Mouse (Mus musculus) right cerebral cortex, postnatal 4 days (tissue): ENCODE data around the gene Slc15a3.
A peak's percentile ranks its signal among the peaks of the same experiment; 100 is the strongest.

Experiments
- DNase-seq: peaks from one replicate; pipeline ENCODE4 v3.0.0-alpha.2; 2022

Gene Slc15a3

DNA sequence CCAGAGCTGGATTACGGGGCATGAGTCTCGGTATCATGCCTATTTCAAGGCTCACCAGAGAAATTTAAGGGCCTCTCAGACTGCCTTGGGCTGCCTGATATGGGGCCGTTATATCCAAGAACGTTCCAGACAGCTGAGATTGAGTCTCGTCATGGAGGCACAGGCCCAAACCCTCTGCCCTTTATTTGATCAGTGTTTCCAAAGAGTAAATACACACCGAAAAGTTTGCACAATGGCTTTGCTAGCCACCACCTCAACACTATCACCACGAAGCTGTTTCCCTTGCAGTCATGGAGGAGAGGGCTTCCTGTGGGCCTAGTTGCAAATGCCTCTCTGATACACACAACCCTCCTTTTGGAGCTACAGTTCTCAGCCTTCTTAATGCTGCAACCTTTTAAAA, 15.5 kb upstream of the Slc15a3 start:
- DNase-seq: no peak

DNA sequence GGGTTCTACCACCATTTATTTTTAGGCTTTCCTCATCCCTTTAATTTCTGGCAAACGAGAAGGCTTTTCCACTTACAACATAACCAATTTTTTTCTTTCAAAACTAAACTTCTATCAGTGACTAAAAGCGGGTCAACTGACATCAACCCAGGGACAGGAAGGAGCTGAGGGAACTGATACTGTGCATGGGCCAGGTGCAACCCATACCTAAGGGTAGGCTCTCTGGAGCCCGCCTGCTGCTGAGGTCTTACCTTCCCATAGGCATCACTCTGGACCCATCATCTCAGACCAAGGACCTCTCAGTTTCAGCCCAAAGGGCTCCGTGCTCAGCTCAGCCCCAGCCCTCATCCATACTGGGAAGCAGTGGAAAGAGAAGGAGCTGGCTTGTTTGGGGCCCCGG, 11.2 kb upstream of the Slc15a3 start:
- no peak for DNase-seq

DNA sequence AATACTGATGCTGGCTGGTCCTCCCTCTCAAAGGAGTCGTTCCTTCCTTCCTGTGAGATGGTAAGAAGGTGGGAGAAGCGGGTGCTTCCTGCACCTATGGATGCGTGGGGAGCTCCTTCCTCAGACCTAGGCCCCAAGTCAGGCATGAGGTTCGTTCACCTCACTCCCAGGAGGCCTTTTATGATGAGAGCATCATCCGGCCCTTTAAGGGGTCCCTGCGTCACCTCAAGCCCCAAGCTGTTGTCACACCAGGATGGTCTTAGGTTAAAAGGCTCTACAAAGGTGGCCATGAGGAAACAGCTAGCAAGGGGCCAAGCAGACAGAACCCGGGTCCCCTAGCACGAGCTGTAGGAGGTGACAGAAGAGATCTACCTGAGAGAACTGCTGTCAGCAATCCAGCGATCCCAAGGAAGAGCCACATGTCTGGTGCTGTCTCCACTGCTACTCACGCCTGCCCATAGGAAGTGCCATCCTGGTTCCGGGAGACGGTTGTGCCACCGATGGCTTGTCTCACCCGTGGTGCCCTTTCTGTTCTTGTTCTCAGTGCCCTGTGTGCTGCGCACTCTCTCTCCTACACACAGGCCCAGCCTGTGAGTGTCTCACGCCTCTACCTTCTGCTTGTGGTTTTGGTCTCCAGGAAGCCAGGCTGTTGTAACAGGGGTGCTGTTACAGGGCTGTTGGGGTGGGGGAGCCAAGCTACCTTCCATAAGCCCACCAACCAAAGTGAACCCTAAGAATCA, 9.9 kb upstream of the Slc15a3 start, which contains the start of gene Cd6:
Cd6 (minus strand) TSS at position 623 of the 740 bp plus-strand sequence.
- DNase-seq: no peak

DNA sequence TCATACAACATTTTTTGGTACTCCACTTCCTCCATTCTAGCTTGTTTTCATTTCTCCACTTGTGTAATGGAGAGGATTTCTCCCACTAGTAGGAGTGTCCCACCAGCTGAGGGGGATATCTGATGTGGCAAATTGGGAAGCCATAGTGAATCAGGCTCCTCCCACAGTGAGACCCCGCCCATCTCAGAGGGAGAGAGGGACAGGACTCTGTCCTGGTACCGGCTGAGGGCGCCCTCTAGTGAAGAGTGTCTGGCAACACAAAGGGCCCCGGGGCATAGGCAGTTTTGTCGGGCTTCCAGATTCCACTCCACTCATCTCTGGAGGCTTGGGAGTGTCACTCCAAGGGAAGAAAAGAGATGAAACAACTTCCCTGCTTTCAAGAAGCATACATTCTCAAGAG, 8.1 kb upstream of the Slc15a3 start:
- DNase-seq: peak; percentile 50

DNA sequence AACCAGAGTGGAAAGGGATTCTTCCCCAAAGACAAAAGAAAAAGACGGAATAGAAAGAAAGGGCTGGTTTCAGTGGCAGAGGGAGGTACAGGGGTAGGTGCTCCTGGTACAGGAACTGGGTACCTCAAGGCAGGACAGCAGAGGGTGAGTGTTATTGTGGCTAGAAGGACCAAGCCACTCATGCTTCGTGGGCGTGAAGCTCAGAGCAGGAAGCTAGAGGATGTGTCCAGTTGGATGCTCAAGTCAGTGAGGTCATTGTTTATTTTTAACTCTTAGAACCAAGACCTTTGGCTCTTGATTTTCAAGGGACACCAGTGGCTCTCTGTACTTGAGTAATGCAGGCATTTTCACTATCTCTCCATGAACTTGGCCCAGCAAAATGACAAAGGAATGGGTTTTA, 7.5 kb upstream of the Slc15a3 start:
- DNase-seq: no peak

DNA sequence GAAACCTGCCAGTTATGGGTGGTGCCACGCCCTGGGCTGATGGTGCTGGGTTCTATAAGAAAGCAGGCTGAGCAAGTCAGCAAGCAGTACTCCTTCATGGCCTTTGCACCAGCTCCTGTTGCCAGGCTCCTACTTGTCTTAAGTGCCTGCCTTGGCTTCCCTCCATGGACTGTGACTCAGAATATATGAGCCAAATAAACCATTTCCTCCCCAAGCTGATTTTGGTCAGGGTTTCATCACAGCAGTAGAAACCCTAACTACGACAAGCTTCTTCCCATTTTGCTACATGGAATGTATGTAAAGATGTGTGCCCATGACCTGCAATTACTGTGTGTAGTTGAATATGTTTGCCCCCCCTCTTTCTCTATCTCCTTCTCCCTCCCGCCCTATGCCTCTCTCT, 5.9 kb upstream of the Slc15a3 start:
- no peak for DNase-seq

DNA sequence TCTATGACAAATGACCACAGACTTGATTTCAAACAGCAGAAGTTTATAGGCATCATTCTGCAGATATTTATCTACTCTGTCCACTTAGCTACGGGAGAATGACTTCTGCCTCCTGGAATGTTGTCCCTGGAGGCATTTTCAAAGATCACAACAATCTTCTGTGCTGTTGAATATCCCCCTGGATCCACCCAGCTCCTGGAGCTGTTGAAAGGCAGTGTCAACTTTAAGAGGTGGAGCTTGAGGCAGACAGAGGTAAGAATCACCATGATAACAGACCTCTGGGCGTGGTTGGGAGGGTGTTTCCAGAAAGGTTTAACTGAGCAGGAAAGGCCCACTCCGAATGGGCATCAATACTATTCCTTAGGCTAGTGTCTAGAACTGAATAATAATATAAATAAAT, 3.9 kb upstream of the Slc15a3 start:
- DNase-seq: no peak

DNA sequence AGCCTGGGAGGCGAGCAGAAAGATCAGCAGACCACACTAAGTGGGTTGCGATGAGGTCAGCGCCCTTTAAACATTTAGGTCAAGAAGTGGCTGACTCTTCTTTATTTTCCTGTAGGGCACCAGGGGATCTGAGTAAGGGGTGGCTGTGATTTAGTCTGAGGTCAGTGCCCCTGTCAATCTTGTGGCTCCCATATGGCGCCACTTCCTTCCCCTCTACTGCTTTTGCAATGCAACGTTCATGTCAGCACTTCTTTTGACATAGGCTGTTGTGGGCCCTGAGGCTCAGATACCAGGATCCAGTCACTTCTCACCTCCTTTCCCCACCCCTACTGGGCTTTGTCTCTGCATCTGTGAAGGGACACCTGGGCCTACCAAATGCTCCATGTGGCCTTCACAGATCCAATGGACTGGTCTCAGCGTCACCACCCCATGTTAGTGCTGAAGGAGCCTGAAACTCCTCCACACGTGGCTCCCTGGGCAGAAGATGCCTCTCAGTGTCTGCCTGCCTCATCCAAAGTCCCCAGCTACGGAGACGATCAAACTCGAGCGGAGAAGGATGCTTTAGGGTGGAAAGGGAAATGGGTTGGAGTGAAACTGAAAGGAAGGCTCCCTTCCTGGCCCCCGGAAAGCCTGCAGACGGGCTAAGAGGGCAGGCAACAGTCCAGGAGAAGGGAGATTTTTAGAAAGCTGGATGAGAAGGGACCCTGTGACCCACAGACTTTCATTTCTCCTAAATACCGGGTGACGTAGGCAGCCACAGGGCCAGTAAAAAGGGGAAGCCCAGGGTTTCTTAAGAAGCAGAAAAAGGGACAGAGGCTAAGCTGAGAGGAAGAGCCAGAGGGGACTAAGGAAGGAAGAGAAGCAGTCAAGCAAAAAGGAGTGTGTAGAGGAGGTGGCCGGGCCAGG, 2.4 kb downstream of the Slc15a3 start:
- DNase-seq: no peak

DNA sequence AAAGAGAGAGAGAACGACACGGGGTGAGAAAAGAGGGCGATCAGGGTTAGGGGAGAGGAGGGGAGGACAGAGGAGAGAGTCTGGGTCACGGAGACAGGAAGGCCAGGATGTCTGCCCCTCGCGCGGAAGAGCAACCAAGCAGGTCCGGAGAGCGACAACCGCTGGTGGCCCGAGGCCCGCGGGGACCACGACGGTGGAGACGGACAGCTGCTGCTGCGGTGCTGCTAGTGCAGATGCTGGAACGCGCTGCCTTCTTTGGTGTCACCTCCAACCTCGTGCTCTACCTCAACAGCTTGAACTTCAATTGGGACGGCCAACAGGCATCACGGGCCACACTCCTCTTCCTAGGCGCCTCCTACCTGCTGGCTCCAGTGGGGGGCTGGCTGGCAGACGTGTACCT, 3.4 kb downstream of the Slc15a3 start:
- DNase-seq: no peak

DNA sequence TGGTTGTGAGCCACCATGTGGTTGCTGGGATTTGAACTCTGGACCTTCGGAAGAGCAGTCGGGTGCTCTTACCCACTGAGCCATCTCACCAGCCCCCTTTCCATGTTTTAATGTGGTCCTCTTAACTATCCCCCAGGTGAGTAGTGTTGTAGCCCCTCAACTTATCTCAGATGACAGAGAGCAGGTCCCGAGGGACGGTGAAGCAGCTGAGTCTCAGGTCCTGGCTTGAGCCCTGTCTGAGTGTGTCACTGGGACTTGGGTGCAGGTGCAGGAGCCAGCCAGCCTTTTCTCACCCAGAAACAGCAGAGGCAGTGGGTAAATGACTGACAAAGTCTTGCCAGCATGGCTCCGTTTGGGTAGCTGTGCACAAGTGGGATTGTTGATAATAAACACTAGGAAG, 4.7 kb downstream of the Slc15a3 start:
- no peak for DNase-seq

DNA sequence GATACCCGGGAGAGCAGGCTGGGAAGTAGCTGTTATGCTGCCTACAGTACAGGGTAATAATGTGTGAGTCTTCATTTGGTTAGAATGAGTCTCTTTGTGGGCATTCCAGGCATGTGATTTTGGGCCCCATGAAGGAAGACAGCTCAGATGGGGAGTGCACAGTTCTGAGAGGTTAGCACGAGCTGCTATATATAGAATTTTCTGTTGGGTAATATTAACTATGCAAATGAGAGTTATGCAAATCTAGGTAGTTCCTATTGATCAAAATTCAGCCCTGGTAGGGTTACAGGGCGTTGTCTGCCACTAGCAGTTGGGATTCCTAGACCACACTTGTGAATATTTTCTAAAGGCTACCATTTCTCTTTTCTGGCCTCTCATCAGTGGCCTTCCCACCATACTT, 5.9 kb downstream of the Slc15a3 start:
- DNase-seq: no peak

DNA sequence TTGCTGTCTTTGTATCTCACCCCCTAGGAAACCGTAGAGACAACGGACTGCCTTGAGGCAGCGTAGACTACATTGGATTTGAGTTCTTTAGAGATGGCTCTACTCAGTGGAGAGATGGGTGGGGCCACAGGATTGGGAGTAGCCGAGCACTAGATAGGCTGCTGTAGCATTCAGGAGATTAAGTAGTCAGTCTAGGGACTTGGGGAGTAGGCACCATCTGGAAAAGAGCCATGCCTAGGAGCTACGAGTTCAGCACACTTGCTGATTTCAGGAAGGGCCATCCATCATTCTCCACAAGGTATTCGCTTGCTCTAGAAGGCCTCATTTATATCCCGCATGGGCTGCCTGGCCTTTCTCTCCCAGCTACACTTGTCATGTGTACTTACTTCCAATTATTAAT, 6.6 kb downstream of the Slc15a3 start:
- no peak for DNase-seq

DNA sequence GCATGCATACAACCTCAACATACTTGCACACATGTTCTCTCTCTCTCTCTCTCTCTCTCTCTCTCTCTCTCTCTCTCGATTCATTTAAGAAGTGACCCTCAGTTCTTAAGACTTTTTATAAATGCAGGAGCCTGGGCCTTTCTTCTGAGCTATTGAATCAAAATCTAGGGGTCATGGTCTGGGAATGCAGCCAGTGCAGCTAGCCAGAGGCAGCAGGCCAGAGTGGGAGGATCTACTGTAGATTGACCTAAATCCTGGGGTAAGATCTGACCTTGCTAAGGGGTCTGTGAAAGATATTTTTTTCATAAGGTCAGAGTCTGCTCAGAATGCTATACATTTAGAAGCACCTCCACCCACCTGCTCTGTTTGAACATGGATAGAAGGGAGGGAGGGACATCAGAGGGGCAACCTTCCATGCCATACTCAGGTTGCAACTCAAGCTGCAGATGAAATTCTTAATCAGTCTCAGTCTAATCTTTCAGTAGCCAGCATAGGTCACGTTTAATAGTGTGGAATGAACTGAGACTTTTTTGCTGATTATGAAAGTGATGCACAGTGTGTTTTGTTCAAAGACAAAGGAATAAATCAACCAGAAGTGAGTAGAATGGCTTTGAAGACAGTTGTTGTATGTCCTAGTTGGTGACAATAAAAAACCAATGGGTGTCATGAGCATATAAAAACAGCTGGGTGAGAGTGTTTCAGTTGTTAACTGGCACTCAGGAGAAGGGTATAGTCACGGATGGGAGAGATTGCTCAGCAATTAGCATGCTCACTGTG, 8.0 kb downstream of the Slc15a3 start:
- DNase-seq: no peak

DNA sequence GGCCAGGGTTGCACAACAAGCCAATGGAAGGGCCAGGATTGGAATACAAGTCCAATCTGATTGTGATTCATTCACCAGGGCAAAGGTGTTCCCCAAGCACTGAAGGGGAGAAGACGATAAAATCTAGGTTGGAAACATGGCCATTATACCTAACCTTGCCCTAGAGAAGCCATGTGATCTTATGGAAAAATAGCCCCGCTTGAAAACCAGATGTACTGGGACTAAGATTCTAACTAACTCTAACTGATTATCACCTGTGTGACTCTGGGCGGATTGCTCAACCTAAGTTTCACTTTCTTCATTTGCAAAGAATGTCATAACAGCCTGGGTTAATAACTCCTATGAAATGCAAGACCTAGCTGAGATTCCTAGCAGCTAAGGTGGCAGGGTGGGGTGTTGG, 15.9 kb downstream of the Slc15a3 start:
- no peak for DNase-seq

DNA sequence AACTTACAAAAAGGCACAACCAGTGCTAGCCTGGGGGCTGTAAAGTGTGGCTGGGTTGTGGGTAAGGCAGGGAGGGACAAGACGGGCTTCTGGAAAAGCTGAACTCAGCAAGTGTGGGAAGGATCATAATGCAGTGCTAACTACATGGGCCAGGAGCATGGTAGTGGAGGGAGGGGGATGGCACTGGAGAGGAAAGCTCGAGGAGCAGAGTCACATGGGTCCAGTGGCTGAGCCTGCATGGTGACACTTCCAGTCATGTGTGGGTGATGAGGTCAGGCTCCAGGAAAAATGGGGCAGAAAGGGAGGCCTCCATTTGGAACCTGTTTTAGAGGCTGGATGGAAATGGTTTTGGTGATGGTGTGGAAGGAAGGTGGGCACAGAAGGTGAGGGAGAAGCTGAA, 17.0 kb downstream of the Slc15a3 start:
- no peak for DNase-seq

DNA sequence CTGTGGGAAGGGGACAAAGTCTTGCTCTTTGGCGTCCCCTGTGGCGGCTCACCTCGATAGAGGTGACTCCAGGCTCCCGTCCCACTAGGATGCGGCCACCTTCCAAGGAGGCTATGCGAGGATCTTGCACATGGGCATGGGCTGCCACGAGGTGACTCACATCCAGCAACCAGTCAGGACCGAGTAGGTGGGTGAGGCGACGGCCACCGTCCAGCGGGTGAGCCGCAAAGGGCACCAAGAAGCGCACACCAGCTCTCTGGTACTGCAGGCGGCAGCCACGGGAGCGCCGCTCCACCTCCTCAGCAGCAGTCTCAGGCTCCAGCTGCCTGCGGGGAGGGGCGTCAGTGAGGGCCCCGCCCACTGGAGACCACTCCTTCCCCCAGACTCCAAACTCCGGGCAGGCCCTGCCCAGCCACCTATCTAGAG, 20.6 kb downstream of the Slc15a3 start:
- no peak for DNase-seq

DNA sequence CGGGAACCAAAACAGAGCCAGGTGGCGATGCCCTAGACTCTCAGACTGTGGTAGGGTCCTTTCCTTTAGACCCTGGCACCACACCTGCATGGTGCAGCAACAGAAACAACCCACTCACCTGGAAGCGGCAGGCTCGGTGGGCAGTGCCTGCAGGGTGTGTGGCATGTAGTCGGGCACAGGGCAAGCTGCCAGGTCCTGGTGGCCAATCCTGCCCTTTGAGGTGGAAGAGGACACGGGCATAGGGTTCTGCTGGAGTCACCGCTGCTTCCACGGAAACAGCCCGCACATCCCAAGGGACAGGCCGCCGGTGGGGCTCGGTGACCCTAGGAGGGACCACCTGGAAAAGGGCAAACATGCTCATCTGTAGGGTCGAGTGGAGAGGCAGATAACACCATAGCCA, 26.8 kb downstream of the Slc15a3 start:
- DNase-seq: no peak

DNA sequence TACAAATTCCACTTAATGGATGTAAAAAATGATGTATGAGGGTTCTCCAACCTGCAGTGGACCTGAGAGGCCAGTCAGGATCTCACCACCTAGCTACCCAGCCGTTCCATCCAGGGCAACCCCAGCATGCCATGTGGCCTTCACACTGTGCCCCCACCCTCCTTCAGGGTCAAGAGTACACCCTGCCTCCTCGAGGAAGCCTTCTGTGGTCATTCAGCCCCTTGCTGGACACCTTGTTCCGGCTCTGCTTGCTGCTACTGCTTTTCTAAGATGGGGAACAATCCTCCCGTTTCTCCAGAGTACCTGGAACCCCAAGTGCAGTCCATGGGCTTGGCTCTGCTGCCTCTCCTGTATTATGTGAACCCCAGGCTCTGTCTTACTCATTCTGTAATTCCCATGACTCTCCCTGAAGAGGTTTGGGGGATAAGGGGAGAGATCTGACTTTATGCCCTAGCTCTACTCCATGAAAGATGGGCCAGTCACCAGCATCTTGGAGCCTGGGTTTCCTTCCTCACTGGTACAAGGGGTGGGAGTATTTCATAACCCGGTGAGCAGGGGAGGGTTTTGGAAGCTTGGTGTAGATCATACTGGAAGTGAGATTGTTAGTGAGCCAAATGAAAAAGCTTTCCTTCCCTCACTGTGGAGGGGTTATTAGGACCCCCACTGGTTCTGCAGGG, 28.6 kb downstream of the Slc15a3 start:
- DNase-seq: no peak

DNA sequence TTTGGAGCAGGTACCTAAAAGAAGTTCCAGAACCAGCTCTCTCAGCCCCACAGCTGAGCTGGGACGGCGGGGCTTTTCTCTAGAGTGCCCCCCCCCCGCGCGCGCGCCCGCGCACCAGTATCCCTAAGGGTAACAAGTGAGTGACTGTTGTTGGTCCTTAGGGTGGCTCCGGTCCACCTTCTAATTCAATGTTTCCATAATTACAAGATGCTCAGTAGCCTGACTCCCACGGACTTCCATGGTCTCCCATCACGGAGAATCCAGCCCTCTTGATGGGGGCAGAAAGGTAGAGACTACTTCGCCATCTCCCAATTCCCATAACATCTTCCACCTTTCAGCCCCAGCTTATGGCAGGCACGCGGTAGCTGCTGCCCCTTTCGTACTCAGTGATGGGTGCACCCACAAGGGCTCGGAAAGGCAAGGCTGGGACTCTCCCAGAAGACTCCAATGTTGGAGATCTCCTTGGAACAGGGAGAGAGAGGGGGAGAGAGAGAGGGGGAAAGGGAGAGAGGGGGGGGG, 29.2 kb downstream of the Slc15a3 start:
- no peak for DNase-seq

DNA sequence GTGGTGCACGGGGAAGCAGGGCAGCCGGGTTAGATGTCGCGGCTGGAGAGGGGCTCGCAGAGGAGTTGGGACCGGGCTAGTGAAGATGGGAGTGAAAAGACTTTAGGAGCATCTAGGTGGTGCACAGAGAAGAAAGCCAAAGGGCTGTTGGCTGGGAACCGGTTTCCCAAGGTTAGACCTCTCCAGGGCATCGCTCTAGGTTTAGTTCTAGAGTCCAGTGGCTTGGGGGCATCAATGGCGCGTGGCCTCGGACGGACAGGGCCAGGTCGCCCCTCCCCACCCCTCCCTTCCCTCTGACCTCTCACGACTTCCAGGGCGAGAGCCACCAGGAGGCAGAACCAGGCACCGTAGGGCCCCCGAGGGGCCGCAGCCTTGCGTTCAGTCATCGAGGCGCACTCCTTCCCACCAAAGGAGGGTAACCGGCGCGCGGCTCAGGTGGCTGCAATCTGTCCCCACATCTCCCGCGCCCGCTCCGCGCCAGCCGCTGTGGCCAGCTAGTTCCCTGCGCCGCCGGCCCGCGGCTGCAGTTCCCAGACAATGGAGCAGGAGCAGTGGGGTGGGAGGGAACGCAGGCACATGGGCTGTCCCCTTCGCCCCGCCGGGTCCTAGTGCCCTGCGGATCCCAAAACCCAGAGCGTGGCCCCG, 29.8 kb downstream of the Slc15a3 start:
- DNase-seq: peak; percentile 80

DNA sequence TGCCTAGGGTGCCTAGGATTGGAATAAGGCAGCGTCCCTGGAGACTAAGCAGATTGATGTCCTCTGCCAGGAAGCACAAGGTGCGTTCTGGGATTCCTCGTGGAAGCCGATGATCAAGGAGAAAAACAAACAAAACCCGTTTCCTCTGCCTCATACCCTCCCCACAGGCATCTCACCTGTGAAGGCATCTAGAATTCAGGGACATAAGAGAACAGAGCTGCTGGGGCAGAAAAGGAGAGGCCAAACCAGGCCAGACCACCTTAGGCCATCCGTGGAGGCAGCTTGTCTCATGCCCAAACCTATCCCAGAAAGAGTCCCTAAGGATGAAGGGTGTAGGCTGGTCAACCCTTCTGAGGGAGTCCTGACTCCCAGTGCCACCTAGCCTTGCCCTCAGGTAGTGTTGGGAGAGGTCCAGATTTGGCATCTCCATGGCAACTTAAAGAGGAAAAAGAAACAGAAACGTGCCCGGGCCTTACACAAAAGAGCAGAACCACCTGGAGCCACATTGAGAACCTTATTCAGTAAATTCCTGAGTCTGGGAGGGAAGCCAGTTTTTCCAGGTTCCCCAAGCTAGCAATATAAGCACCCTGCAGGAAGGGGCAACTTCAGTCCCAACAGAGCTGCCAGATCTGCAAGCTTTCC, 30.5 kb downstream of the Slc15a3 start, which contains the start of gene Tmem132a:
Tmem132a (minus strand) TSS at position 55 of the 642 bp plus-strand sequence.
- DNase-seq: no peak
